Mouse (Mus musculus): Measurements from ENCODE around the gene Fam171a2. TPM values are rescaled to one million over a fixed set of nuclear protein-coding genes. Genes with fewer than 3 reads are reported as not detected.

Fam171a2 gene
- polyA plus RNA-seq, 2 experiments, result 0.17 to 1.6 TPM

DNA sequence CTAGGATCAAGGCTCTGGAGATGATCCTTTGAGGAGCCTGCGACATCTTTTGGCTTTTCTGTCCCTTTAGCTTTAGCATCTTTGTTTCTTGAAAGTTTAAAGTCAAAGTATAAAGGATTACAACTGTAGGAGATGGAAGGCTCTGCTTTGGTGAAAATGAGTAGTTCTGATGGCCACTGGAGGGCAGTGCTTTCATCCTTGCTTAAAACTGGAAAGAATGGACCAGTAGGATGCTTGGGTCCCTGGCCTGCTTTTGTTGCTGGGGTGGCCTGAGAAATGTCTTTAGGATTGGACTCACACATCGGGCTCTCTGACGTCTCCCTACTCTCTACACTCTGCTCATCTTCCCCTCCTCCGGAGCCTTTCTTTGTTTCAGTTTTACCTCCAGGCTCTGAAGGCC lies 33.4 kb upstream of the Fam171a2 start:
- H3K4me3 ChIP-seq (ENCODE audit: insufficient read depth in 1 of 2, low read depth in 2 of 2, low read length in 2 of 2), result no peak overlapping the region
- peaks cover 39% of the 10 kb centered on the region for H3K36me3 ChIP-seq (replicated peaks; ENCODE audit: control insufficient read depth, insufficient read depth, low read depth)
- H3K4me1 ChIP-seq (replicated peaks; ENCODE audit: control insufficient read depth in 2 of 2, insufficient read depth in 2 of 2, low read length in 1 of 2), result no peaks in the 10 kb centered on the region
- no peaks in the 10 kb centered on the region for H3K27me3 ChIP-seq (ENCODE audit: control insufficient read depth, insufficient read depth, low read length)
- DNase-seq (ENCODE audit: low read depth in 3 of 3, low spot score in 3 of 3) (no peak), ATAC-seq (ENCODE audit: insufficient read depth) (no peak)
- WGBS (ENCODE audit: insufficient replicate concordance), result 90% methylated on average over 4 of the region's 4 CpGs
- H3K4me2 ChIP-seq (ENCODE audit: low read depth), result no peak overlapping the region
- H3K9me3 ChIP-seq (ENCODE audit: control insufficient read depth, low read length), result no peaks in the 10 kb centered on the region
- no peak overlapping the region for H3K27ac ChIP-seq
- no peak overlapping the region for H3K9ac ChIP-seq (replicated peaks)
- TF ChIP-seq CTCF (IDR thresholded peaks at IDR 0.05; ENCODE audit: low read depth), result peak; percentile 25; the same call in 1 of the 2 replicates
- no peak for TF ChIP-seq EP300 (IDR thresholded peaks at IDR 0.05; ENCODE audit: low read depth)

DNA sequence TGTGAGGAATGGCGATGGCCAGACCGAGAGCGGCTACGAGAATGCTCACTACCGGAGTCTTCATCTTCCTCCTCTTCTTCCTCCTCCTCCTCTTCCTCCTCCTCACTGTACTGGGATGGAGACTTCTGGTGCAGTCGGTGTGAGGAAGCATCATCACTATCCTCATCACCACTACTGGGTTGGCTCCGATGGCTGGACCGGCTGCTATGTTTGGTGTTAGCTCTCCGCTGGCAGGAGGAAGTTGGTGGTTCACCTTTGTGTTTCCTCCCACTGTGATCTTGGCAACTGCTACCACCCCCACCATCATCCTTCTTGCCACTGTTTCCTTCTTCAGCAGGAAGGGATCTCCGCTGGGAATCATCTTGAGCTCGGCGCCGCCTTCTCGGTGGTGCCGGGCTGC lies 32.6 kb upstream of the Fam171a2 start:
- no peak overlapping the region for H3K27ac ChIP-seq
- peaks cover 0 to 6% of the 10 kb centered on the region in 2 experiments; a peak in 2 of 4 replicates for H3K4me1 ChIP-seq (replicated peaks; ENCODE audit: control insufficient read depth in 2 of 2, insufficient read depth in 2 of 2, low read length in 1 of 2)
- no peak for ATAC-seq (ENCODE audit: insufficient read depth)
- no peak overlapping the region for H3K4me3 ChIP-seq (ENCODE audit: insufficient read depth in 1 of 2, low read depth in 2 of 2, low read length in 2 of 2)
- TF ChIP-seq EP300 (IDR thresholded peaks at IDR 0.05; ENCODE audit: low read depth) (no peak), CTCF (IDR thresholded peaks at IDR 0.05; ENCODE audit: low read depth) (no peak)
- H3K36me3 ChIP-seq (replicated peaks; ENCODE audit: control insufficient read depth, insufficient read depth, low read depth), result peaks cover 32% of the 10 kb centered on the region
- H3K9ac ChIP-seq (replicated peaks), result no peak overlapping the region
- no peak overlapping the region for H3K4me2 ChIP-seq (ENCODE audit: low read depth)
- H3K27me3 ChIP-seq (ENCODE audit: control insufficient read depth, insufficient read depth, low read length), result no peaks in the 10 kb centered on the region
- WGBS (ENCODE audit: insufficient replicate concordance), result 92% methylated on average over 15 of the region's 15 CpGs
- no peak for DNase-seq (ENCODE audit: low read depth in 3 of 3, low spot score in 3 of 3)
- H3K9me3 ChIP-seq (ENCODE audit: control insufficient read depth, low read length), result no peaks in the 10 kb centered on the region

DNA sequence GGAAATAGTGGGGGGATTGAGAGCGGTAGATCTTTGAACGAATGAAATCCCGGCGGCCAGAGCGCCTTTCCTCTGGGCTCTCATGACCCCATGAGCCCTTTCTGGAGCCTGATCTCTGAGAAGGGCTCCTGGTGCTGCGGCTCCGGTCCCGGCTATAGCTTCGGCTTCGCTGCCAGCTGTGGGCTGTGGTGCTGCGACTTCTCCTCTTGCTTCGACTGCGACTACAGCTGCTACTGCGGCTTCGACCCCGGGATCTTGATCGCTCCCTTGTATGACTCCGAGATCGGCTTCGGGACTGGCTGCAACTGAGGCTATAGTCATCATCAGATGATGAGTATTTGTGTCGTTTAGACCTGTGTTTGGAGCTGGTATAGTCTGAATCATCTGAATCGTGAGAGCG lies 32.1 kb upstream of the Fam171a2 start:
- TF ChIP-seq CTCF (IDR thresholded peaks at IDR 0.05; ENCODE audit: low read depth), result no peak
- TF ChIP-seq EP300 (IDR thresholded peaks at IDR 0.05; ENCODE audit: low read depth), result no peak
- no peak overlapping the region for H3K4me3 ChIP-seq (ENCODE audit: insufficient read depth in 1 of 2, low read depth in 2 of 2, low read length in 2 of 2)
- no peak for ATAC-seq (ENCODE audit: insufficient read depth)
- no peaks in the 10 kb centered on the region for H3K27me3 ChIP-seq (ENCODE audit: control insufficient read depth, insufficient read depth, low read length)
- H3K4me1 ChIP-seq (replicated peaks; ENCODE audit: control insufficient read depth in 2 of 2, insufficient read depth in 2 of 2, low read length in 1 of 2), result peaks cover 0 to 10% of the 10 kb centered on the region in 2 experiments; a peak in 2 of 4 replicates
- H3K9ac ChIP-seq (replicated peaks), result no peak overlapping the region
- WGBS (ENCODE audit: insufficient replicate concordance), result 90% methylated on average over 23 of the region's 23 CpGs
- no peak for DNase-seq (ENCODE audit: low read depth in 3 of 3, low spot score in 3 of 3)
- H3K4me2 ChIP-seq (ENCODE audit: low read depth), result no peak overlapping the region
- no peak overlapping the region for H3K27ac ChIP-seq
- no peaks in the 10 kb centered on the region for H3K9me3 ChIP-seq (ENCODE audit: control insufficient read depth, low read length)
- H3K36me3 ChIP-seq (replicated peaks; ENCODE audit: control insufficient read depth, insufficient read depth, low read depth), result peaks cover 31% of the 10 kb centered on the region

DNA sequence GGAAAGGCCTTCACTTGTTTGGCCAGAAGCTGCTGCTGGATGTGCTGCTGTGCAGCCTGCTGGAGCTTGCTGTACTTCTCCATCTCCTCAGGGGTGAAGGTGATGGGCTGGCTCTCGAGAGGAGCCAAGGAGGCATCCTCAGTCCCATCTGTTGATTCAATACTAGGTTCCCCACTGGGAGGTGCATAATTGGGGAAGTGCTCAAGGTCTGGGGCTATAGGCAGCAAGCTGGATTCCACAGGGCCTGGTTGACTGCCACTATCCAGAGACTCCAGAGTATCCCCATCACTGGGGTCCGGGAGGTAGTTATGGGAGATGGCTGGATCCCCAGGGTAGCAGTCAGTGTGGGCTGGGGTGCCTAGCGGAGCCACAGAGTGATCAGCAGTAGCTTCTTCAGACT lies 31.2 kb upstream of the Fam171a2 start:
- DNase-seq (ENCODE audit: low read depth in 3 of 3, low spot score in 3 of 3), result no peak
- peaks cover 0 to 10% of the 10 kb centered on the region in 2 experiments; a peak in 2 of 4 replicates for H3K4me1 ChIP-seq (replicated peaks; ENCODE audit: control insufficient read depth in 2 of 2, insufficient read depth in 2 of 2, low read length in 1 of 2)
- H3K9me3 ChIP-seq (ENCODE audit: control insufficient read depth, low read length), result no peaks in the 10 kb centered on the region

DNA sequence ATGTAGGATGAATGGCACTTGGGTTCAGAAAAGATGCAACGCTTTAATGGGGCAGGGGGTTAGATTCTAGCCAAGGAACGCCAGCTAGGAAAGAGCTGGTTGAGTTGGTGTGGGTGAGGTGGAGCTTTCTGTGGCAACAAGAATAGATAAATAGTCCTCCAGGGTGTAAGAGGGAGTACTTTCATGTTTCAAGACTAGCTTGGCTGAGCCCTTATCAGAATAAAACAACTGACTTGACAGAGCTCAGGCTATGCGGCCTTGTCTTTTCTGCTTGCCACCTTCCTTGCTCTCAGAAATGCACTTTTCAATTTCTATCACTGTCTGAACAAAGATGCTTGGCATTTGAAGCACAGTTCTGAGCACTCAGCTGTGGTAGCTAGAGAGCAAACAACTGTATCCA lies 27.5 kb upstream of the Fam171a2 start:
- 43% methylated on average over 3 of the region's 3 CpGs for WGBS (ENCODE audit: insufficient replicate concordance)
- ATAC-seq (ENCODE audit: insufficient read depth), result peak; percentile 42; the same call in 1 of the 2 replicates

More for the DNA sequence above, 31.2 kb upstream of the Fam171a2 start:
- Histone ChIP-seq H3K4me3 (ENCODE audit: insufficient read depth in 1 of 2, low read depth in 2 of 2, low read length in 2 of 2) (no peak overlapping the region), H3K9ac (replicated peaks) (no peak overlapping the region), H3K27me3 (ENCODE audit: control insufficient read depth, insufficient read depth, low read length) (no peaks in the 10 kb centered on the region), H3K36me3 (replicated peaks; ENCODE audit: control insufficient read depth, insufficient read depth, low read depth) (peaks cover 29% of the 10 kb centered on the region), H3K4me2 (ENCODE audit: low read depth) (no peak overlapping the region), H3K27ac (no peak overlapping the region)
- ATAC-seq (ENCODE audit: insufficient read depth), result no peak
- no peak for TF ChIP-seq CTCF (IDR thresholded peaks at IDR 0.05; ENCODE audit: low read depth)
- TF ChIP-seq EP300 (IDR thresholded peaks at IDR 0.05; ENCODE audit: low read depth), result no peak
- WGBS (ENCODE audit: insufficient replicate concordance), result 64% methylated on average over 3 of the region's 3 CpGs

More for the DNA sequence above, 27.5 kb upstream of the Fam171a2 start:
- H3K27me3 ChIP-seq (ENCODE audit: control insufficient read depth, insufficient read depth, low read length), result no peaks in the 10 kb centered on the region
- TF ChIP-seq EP300 (IDR thresholded peaks at IDR 0.05; ENCODE audit: low read depth) (no peak), CTCF (IDR thresholded peaks at IDR 0.05; ENCODE audit: low read depth) (no peak)
- peaks cover 10% of the 10 kb centered on the region; the same call in 1 of the 2 replicates for H3K36me3 ChIP-seq (replicated peaks; ENCODE audit: control insufficient read depth, insufficient read depth, low read depth)
- no peak overlapping the region for H3K9ac ChIP-seq (replicated peaks)
- H3K4me3 ChIP-seq (ENCODE audit: insufficient read depth in 1 of 2, low read depth in 2 of 2, low read length in 2 of 2), result no peak overlapping the region
- no peak overlapping the region for H3K27ac ChIP-seq
- no peaks in the 10 kb centered on the region for H3K9me3 ChIP-seq (ENCODE audit: control insufficient read depth, low read length)
- peaks cover 7 to 19% of the 10 kb centered on the region in 2 experiments for H3K4me1 ChIP-seq (replicated peaks; ENCODE audit: control insufficient read depth in 2 of 2, insufficient read depth in 2 of 2, low read length in 1 of 2)
- H3K4me2 ChIP-seq (ENCODE audit: low read depth), result no peak overlapping the region
- DNase-seq (ENCODE audit: low read depth in 3 of 3, low spot score in 3 of 3), result no peak

Data from liver, embryonic 14.5 days (tissue).